Mouse (Mus musculus) neural tube, embryonic 13.5 days (tissue): Measurements from ENCODE around the gene Rnf44. TPM values are rescaled to one million over a fixed set of nuclear protein-coding genes. Genes with fewer than 3 reads are reported as not detected.

Experiments used
- ATAC-seq: fragments of 200-750 bp; cut with Nextera tagmentation; 2 replicates; pipeline ENCODE4 v1.8.0; 2017; ENCODE audit warnings: low read depth, mild to moderate bottlenecking, moderate TSS enrichment, moderate library complexity
- H3K27ac ChIP-seq: fragments of 300-500 bp; sonication (generic); replicated peaks from 2 replicates; pipeline ENCODE4 v1.5.1; 2015; ENCODE audit warnings: moderate library complexity, mild to moderate bottlenecking, inconsistent platforms
- H3K27me3 ChIP-seq: fragments of 300-500 bp; sonication (generic); 2 replicates; pipeline ENCODE4 v1.6.1; 2015; ENCODE audit warnings: mild to moderate bottlenecking, inconsistent platforms
- H3K36me3 ChIP-seq: fragments of 300-500 bp; sonication (generic); 2 replicates; pipeline ENCODE4 v1.6.1; 2015; ENCODE audit warnings: mild to moderate bottlenecking, inconsistent platforms
- H3K4me1 ChIP-seq: fragments of 300-500 bp; sonication (generic); replicated peaks from 2 replicates; pipeline ENCODE4 v1.6.1; 2015; ENCODE audit warnings: inconsistent platforms
- H3K4me2 ChIP-seq: fragments of 300-500 bp; sonication (generic); 2 replicates; pipeline ENCODE4 v1.6.1; 2015; ENCODE audit warnings: inconsistent platforms, mild to moderate bottlenecking, moderate library complexity
- H3K4me3 ChIP-seq: fragments of 300-500 bp; sonication (generic); 2 replicates; pipeline ENCODE4 v1.5.1; 2015; ENCODE audit warnings: mild to moderate bottlenecking, inconsistent platforms
- H3K9ac ChIP-seq: fragments of 300-500 bp; sonication (generic); 2 replicates; pipeline ENCODE4 v1.6.1; 2015; ENCODE audit warnings: moderate library complexity, mild to moderate bottlenecking, inconsistent platforms
- H3K9me3 ChIP-seq: fragments of 300-500 bp; sonication (generic); 2 replicates; pipeline ENCODE4 v1.6.1; 2016; ENCODE audit warnings: inconsistent platforms
- WGBS: fragments of 180-500 bp; shearing (Covaris S2); methylation state at CpG from one replicate; pipeline ENCODE4 v1.1.7; 2015; 5-methylcytosine and 5-hydroxymethylcytosine counted together
- polyA plus RNA-seq: library from polyadenylated mRNA; unstranded; fragments of >200 nt; fragmentation: Nextera tagmentation; extraction: Ambion mirVana; gene quantifications from 2 replicates; pipeline ENCODE4 v1.2.1, GENCODE M21; 2015

Gene Rnf44
- polyA plus RNA-seq, 1 experiment from 2014 or later, result 92.9 TPM

- no peak for ATAC-seq
These were observed 9.4 kb downstream of the Rnf44 start for GRCm38 (mm10) chr13:54684140-54684896.

DNA sequence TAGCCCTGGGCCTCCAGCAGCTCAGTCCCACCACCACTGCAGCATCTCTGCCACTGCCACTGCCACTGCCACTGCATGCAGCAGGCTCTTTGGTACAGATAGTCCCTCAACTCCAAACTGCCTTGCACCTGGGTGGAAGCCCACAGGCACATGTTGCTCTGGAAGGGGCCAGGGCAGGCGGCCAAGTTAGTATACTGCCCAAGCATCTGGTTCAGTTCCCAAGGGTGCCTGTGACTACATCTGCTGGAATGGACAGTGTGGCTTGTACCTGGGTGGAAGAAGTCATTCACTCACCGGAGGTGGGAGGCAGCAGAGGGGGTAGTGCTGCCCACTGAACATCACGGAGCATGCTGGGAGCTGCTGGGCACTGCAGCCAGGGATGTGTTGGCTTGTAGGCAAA, 10.4 kb downstream of the Rnf44 start:
- ATAC-seq, result no peak
- 89% methylated on average over 3 of the region's 3 CpGs for WGBS

More at GRCm38 (mm10) chr13:54684140-54684896, 9.4 kb downstream of the Rnf44 start:
- no peaks in the 10 kb centered on the region for H3K27me3 ChIP-seq
- no peak overlapping the region for H3K27ac ChIP-seq
- peaks cover 38% of the 10 kb centered on the region for H3K4me1 ChIP-seq
- whole genome bisulfite sequencing, result 89% methylated on average over 3 of the region's 3 CpGs
- H3K9ac ChIP-seq, result peak overlapping the region; percentile 98
- peak overlapping the region; percentile 87 for H3K4me2 ChIP-seq
- no peaks in the 10 kb centered on the region for H3K9me3 ChIP-seq
- peak overlapping the region; percentile 97 for H3K4me3 ChIP-seq
- peaks cover 57% of the 10 kb centered on the region for H3K36me3 ChIP-seq

DNA sequence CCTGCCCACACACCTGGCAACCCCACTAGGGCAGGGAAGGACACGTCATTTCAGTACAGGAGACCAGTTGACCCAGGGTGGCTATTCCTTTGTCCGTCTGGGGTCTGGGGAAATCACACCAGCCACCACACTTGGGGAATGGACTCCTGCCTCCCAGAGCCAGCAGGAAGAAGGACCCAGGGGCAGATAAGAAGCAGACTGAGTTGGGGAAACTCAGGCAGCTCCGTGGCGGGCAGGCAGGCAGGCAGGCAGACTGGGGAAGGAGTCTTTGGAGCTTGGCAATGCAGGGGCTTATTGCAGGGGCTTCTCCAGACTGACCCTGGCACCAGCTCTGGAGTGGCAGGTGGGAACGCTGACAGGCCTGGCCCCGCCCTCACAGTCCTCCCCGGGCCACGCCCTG, 12.4 kb downstream of the Rnf44 start:
- H3K27ac ChIP-seq, result no peak overlapping the region
- no peak overlapping the region for H3K9ac ChIP-seq
- no peaks in the 10 kb centered on the region for H3K27me3 ChIP-seq
- H3K4me3 ChIP-seq, result no peak overlapping the region
- no peak for ATAC-seq
- H3K4me2 ChIP-seq, result no peak overlapping the region
- peaks cover 68% of the 10 kb centered on the region for H3K36me3 ChIP-seq
- H3K4me1 ChIP-seq, result peaks cover 26% of the 10 kb centered on the region
- no peaks in the 10 kb centered on the region for H3K9me3 ChIP-seq
- WGBS, result 88% methylated on average over 7 of the region's 8 CpGs

More for the DNA sequence above, 10.4 kb downstream of the Rnf44 start:
- Histone ChIP-seq H3K9ac (no peak overlapping the region), H3K27me3 (no peaks in the 10 kb centered on the region), H3K27ac (no peak overlapping the region), H3K36me3 (peaks cover 66% of the 10 kb centered on the region), H3K4me2 (no peak overlapping the region), H3K4me3 (no peak overlapping the region), H3K9me3 (no peaks in the 10 kb centered on the region), H3K4me1 (peaks cover 28% of the 10 kb centered on the region)

DNA sequence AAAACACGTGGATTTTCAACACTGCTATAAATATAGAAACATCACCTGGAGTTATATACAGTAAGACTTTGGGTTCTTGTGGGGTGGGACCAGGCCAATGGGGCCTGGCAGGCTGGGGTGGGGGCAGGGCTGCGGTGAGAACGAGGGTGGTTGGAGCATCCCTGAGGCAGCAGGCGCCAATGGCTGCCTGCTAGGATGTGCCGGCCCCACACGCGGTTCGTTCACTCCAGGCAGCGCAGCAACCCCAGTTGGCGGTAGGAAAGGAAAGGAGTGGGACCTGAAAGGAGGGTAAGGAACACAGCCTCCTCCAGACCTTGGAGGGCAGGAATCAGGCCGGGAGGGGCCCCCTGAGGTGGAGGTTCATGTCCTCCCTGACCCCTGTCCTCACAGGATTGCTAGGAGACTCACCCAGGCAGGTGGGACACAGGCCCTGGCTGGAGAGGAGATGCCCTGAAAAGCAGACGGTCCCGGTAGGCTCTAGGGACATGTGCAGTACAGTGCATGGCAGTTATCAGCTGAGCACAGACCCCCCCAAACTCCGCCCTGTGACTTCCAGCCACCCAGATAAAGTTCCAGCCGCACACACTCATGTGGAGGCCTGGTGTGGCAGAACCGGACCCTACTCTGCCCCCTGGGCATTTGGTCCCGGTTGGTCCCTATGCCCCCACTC, 13.4 kb downstream of the Rnf44 start:
- Histone ChIP-seq H3K4me3 (no peak overlapping the region), H3K27me3 (no peaks in the 10 kb centered on the region), H3K4me1 (peaks cover 16% of the 10 kb centered on the region), H3K4me2 (no peak overlapping the region), H3K9ac (no peak overlapping the region), H3K36me3 (peaks cover 68% of the 10 kb centered on the region), H3K9me3 (no peaks in the 10 kb centered on the region), H3K27ac (no peak overlapping the region)
- ATAC-seq, result no peak
- WGBS, result 84% methylated on average over 17 of the region's 17 CpGs

GRCm38 (mm10) chr13:54678263-54678662, 15.4 kb downstream of the Rnf44 start:
- no peak for ATAC-seq
- no peak overlapping the region for H3K27ac ChIP-seq
- no peak overlapping the region for H3K4me2 ChIP-seq
- no peaks in the 10 kb centered on the region for H3K9me3 ChIP-seq
- H3K36me3 ChIP-seq, result peaks cover 48% of the 10 kb centered on the region
- 68% methylated on average over 4 of the region's 4 CpGs for WGBS
- H3K4me3 ChIP-seq, result no peak overlapping the region
- H3K4me1 ChIP-seq, result no peaks in the 10 kb centered on the region; the same call in 1 of the 2 replicates
- H3K9ac ChIP-seq, result no peak overlapping the region
- H3K27me3 ChIP-seq, result no peaks in the 10 kb centered on the region

DNA sequence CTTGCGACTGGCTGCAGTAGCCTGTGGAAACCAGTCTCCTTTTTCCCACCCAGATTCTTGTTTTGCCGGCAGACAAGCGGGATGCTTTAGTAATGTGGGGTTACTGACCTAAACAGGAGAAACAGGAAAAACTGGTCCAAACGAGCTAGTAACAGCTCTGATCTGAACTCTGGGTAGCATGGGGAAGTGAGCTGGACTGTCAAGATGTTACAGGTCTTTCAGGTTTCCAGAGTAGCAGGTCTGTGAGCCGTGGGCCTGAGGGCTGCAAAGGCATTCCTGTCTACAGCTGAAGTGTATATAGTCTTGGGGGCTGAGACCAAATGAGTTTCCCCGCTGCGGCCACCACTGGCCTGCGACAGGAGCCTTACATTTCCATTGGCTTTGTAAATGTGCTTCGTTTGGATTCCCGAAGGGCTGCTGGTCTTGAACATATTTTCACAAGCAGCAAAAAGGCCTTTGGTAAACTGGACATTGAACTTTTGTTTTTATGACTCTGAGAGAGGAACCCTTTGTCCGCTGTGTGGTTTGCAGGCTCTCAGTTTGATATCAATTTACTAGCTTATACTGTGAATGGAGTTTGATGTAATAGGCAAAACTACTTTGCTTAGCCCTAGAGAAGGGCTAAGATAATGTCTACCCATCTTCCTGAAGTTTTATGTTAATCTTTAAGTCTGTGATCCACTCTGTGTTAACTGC, 17.7 kb downstream of the Rnf44 start:
- H3K4me1 ChIP-seq, result no peaks in the 10 kb centered on the region; the same call in 1 of the 2 replicates
- WGBS, result 64% methylated on average over 11 of the region's 11 CpGs
- no peak overlapping the region for H3K27ac ChIP-seq
- H3K27me3 ChIP-seq, result no peaks in the 10 kb centered on the region
- peaks cover 26% of the 10 kb centered on the region for H3K36me3 ChIP-seq
- H3K9ac ChIP-seq, result no peak overlapping the region
- H3K4me2 ChIP-seq, result no peak overlapping the region
- no peak overlapping the region for H3K4me3 ChIP-seq
- H3K9me3 ChIP-seq, result no peaks in the 10 kb centered on the region
- ATAC-seq, result no peak

- no peak for ATAC-seq
- H3K9ac ChIP-seq, result no peak overlapping the region
- no peaks in the 10 kb centered on the region for H3K9me3 ChIP-seq
- H3K4me2 ChIP-seq, result no peak overlapping the region
- H3K4me1 ChIP-seq, result no peaks in the 10 kb centered on the region
- no peak overlapping the region for H3K4me3 ChIP-seq
- no peak overlapping the region for H3K27ac ChIP-seq
- H3K27me3 ChIP-seq, result no peaks in the 10 kb centered on the region
- 66% methylated on average over 2 of the region's 2 CpGs for WGBS
- H3K36me3 ChIP-seq, result peaks cover 13% of the 10 kb centered on the region
These were observed 23.2 kb downstream of the Rnf44 start for GRCm38 (mm10) chr13:54670491-54670890.

GRCm38 (mm10) chr13:54665062-54665461, 28.6 kb downstream of the Rnf44 start:
- WGBS, result 92% methylated on average over 7 of the region's 7 CpGs
- Histone ChIP-seq H3K4me1 (no peaks in the 10 kb centered on the region), H3K36me3 (peaks cover 57% of the 10 kb centered on the region), H3K27me3 (no peaks in the 10 kb centered on the region), H3K27ac (no peak overlapping the region), H3K4me3 (no peak overlapping the region), H3K9ac (no peak overlapping the region), H3K9me3 (no peaks in the 10 kb centered on the region), H3K4me2 (no peak overlapping the region)
- ATAC-seq, result no peak

- WGBS, result 92% methylated on average over 1 of the region's 1 CpGs
- Histone ChIP-seq H3K4me1 (no peaks in the 10 kb centered on the region), H3K9me3 (no peaks in the 10 kb centered on the region), H3K4me2 (no peak overlapping the region), H3K36me3 (peaks cover 63% of the 10 kb centered on the region), H3K27me3 (no peaks in the 10 kb centered on the region), H3K9ac (no peak overlapping the region), H3K4me3 (no peak overlapping the region), H3K27ac (no peak overlapping the region)
- no peak for ATAC-seq
These were observed 29.2 kb downstream of the Rnf44 start for GRCm38 (mm10) chr13:54664509-54664908.

DNA sequence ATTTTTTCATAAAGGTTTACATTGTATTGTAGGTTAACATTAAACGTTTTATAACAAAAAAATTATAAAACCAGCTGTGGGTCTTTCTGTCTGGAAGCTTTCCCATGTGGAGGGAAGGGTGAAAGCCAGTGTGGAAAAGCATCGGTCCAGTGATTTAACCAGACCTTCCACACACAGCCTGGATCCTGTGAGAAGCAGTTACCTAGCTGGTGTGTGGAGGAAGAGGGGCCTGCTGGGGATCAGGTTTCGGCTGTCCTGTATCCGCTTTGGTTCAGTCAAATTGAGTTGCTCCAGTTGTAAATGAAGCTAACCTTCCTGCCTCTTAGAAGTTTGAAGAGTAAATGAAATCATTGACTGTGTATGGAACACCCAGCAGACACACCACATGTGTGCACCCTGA, 29.7 kb downstream of the Rnf44 start:
- no peak overlapping the region for H3K4me3 ChIP-seq
- H3K9ac ChIP-seq, result no peak overlapping the region
- 92% methylated on average over 4 of the region's 4 CpGs for WGBS
- H3K4me2 ChIP-seq, result no peak overlapping the region
- peaks cover 68% of the 10 kb centered on the region for H3K36me3 ChIP-seq
- ATAC-seq, result no peak
- no peaks in the 10 kb centered on the region for H3K9me3 ChIP-seq
- no peaks in the 10 kb centered on the region for H3K27me3 ChIP-seq
- no peak overlapping the region for H3K27ac ChIP-seq
- H3K4me1 ChIP-seq, result no peaks in the 10 kb centered on the region

DNA sequence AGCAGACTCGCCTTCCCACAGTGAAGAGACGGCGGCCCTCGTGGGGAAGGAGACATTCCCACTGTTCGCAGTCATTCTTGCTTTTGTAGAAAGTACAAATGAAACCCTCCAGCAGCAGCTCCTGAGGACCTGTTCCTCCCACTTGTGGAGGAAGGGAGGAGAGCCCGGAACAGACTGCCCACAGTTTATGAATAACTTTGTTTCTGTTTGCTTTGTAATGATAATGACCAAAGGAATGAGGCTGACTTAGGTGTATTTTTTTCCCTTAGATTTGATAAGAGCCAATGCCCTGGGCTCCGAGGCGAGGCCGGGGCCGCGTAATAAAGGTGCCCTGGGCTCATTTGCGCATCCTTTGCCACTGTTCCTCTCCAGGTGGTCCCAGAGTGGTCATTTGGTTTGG, 32.3 kb downstream of the Rnf44 start:
- no peak overlapping the region for H3K4me2 ChIP-seq
- no peak overlapping the region for H3K4me3 ChIP-seq
- no peak overlapping the region for H3K9ac ChIP-seq
- H3K36me3 ChIP-seq, result peaks cover 82% of the 10 kb centered on the region
- no peaks in the 10 kb centered on the region for H3K4me1 ChIP-seq
- no peaks in the 10 kb centered on the region for H3K27me3 ChIP-seq
- H3K9me3 ChIP-seq, result no peaks in the 10 kb centered on the region
- no peak overlapping the region for H3K27ac ChIP-seq
- 80% methylated on average over 12 of the region's 12 CpGs for WGBS
- ATAC-seq, result no peak

DNA sequence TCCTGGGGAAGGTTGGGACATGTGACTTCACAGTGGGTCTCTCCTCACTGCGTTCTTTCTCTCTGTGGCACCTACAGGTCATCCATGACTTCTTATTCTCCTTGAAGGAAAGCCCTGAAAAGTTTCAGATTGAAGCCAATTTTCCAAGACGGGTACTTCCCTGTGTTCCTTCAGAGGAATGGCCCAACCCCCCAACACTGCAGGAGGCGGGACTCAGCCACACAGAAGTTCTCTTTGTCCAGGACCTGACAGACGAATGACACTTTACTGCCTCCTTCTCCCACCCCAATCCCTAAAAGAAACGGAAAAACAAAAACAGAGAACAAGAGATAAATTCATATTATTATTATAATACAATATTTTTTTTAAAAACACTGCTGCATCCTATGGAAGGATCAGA, 32.8 kb downstream of the Rnf44 start:
- Histone ChIP-seq H3K9me3 (no peaks in the 10 kb centered on the region), H3K9ac (no peak overlapping the region), H3K27me3 (no peaks in the 10 kb centered on the region), H3K27ac (no peak overlapping the region), H3K4me3 (no peak overlapping the region), H3K36me3 (peaks cover 87% of the 10 kb centered on the region), H3K4me2 (no peak overlapping the region), H3K4me1 (no peaks in the 10 kb centered on the region)
- WGBS, result 48% methylated on average over 5 of the region's 5 CpGs
- no peak for ATAC-seq
